Mouse (Mus musculus) G1E (cell line): ENCODE data around the gene Plk4.

Experiments used
- CTCF ChIP-seq: IDR thresholded peaks from 2 replicates; pipeline ENCODE4 v1.5.1; 2012; ENCODE audit warnings: low read depth, low read length, inconsistent platforms, mixed read lengths
- GATA1 ChIP-seq: IDR thresholded peaks from 2 replicates; pipeline ENCODE4 v1.6.1; 2012; ENCODE audit warnings: borderline replicate concordance, low read length, inconsistent platforms, mixed read lengths

DNA sequence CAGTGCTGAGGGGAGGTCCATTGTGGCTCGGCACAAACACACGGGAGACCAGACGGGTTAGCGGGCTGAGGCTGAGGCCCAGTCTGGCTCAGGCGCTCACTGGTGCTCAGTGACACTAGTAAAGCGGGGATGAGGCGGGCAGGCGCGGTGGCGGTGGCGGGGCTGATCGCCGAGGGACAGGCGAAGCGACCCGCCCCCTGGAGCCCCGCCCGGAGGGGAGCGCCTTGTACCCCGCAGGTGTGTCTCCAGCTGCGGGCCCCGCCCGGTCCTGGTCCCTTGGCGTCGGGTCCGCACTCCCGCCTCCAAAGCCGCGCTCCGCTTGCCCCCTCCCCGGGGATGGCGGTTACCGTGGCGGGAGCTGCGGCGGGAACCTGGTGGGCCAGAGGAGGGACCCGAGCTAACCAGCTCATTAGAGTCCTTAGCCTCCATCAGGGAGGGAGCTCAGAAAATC is 579 bp downstream of the Plk4 start:
- TF ChIP-seq CTCF (no peak), GATA1 (no peak)
